Mouse (Mus musculus): ENCODE results near the gene Gm10358. TPM values are rescaled to one million over a fixed set of nuclear protein-coding genes. Genes with fewer than 3 reads are reported as not detected.
"Not testable (repeated sequence)": the region's sequence is repeated elsewhere in the genome, so short reads cannot be mapped to it uniquely, and the experiment has no call there.

Gene Gm10358
- 0.87 and 1.2 TPM in 2 replicates for polyA plus RNA-seq (2012; rRNA removed)

- Histone ChIP-seq H3K4me1 (ENCODE audit: control insufficient read depth, insufficient read depth, low read length) (no peaks in the 10 kb centered on the region), H3K36me3 (ENCODE audit: control insufficient read depth, insufficient read depth, low read length) (no peaks in the 10 kb centered on the region), H3K27me3 (replicated peaks; ENCODE audit: control insufficient read depth, insufficient read depth, low read length) (no peaks in the 10 kb centered on the region), H3K4me3 (ENCODE audit: insufficient read depth, low read depth, low read length) (no peak within 1 kb of the TSS), H3K27ac (ENCODE audit: insufficient read depth, low read depth, low read length) (no peak within 1 kb of the TSS)
- TF ChIP-seq CTCF (conservative IDR thresholded peaks at IDR 0.05; ENCODE audit: insufficient read depth, insufficient read length, low read depth, low read length) = no peak
- TF ChIP-seq POLR2A (IDR thresholded peaks at IDR 0.05; ENCODE audit: low read depth, low read length) = no peak
- 97% methylated on average over 5 of the region's 5 CpGs for WGBS
- DNase-seq = no peak
Observed at GRCm38 (mm10) chr8:75406489-75406888, at the start of gene Gm10358. Gm10358 (minus strand) TSS chr8:75406589.

GRCm38 (mm10) chr8:75448394-75448793 lies 42.0 kb upstream of the Gm10358 start, which contains the start of gene Iqcm:
Iqcm (plus strand) TSS chr8:75448694.
- TF ChIP-seq CTCF (conservative IDR thresholded peaks at IDR 0.05; ENCODE audit: insufficient read depth, insufficient read length, low read depth, low read length) = no peak
- TF ChIP-seq POLR2A (IDR thresholded peaks at IDR 0.05; ENCODE audit: low read depth, low read length) = no peak
- H3K4me1 ChIP-seq (ENCODE audit: control insufficient read depth, insufficient read depth, low read length) = no peaks in the 10 kb centered on the region
- H3K27me3 ChIP-seq (replicated peaks; ENCODE audit: control insufficient read depth, insufficient read depth, low read length) = no peaks in the 10 kb centered on the region
- no peak within 1 kb of the TSS for H3K27ac ChIP-seq (ENCODE audit: insufficient read depth, low read depth, low read length)
- 90% methylated on average over 7 of the region's 7 CpGs for WGBS
- DNase-seq = no peak
- H3K36me3 ChIP-seq (ENCODE audit: control insufficient read depth, insufficient read depth, low read length) = no peaks in the 10 kb centered on the region
- H3K4me3 ChIP-seq (ENCODE audit: insufficient read depth, low read depth, low read length) = no peak within 1 kb of the TSS

GRCm38 (mm10) chr8:75415696-75416095 lies 9.3 kb upstream of the Gm10358 start:
- H3K27ac ChIP-seq (ENCODE audit: insufficient read depth, low read depth, low read length); H3K36me3 ChIP-seq (ENCODE audit: control insufficient read depth, insufficient read depth, low read length); H3K27me3 ChIP-seq (replicated peaks; ENCODE audit: control insufficient read depth, insufficient read depth, low read length); H3K4me3 ChIP-seq (ENCODE audit: insufficient read depth, low read depth, low read length); DNase-seq; H3K4me1 ChIP-seq (ENCODE audit: control insufficient read depth, insufficient read depth, low read length): not testable (repeated sequence)
- WGBS = 87% methylated on average over 3 of the region's 3 CpGs

- no peak for TF ChIP-seq POLR2A (IDR thresholded peaks at IDR 0.05; ENCODE audit: low read depth, low read length)
- no peak for TF ChIP-seq CTCF (conservative IDR thresholded peaks at IDR 0.05; ENCODE audit: insufficient read depth, insufficient read length, low read depth, low read length)
- no peak for DNase-seq
- Histone ChIP-seq H3K36me3 (ENCODE audit: control insufficient read depth, insufficient read depth, low read length) (no peaks in the 10 kb centered on the region), H3K27ac (ENCODE audit: insufficient read depth, low read depth, low read length) (no peak overlapping the region), H3K4me1 (ENCODE audit: control insufficient read depth, insufficient read depth, low read length) (no peaks in the 10 kb centered on the region), H3K4me3 (ENCODE audit: insufficient read depth, low read depth, low read length) (no peak overlapping the region), H3K27me3 (replicated peaks; ENCODE audit: control insufficient read depth, insufficient read depth, low read length) (no peaks in the 10 kb centered on the region)
- 76% methylated on average over 4 of the region's 4 CpGs for WGBS
Observed at GRCm38 (mm10) chr8:75384770-75385290, 21.6 kb downstream of the Gm10358 start.

GRCm38 (mm10) chr8:75375530-75376123 lies 30.8 kb downstream of the Gm10358 start:
- no peaks in the 10 kb centered on the region for H3K36me3 ChIP-seq (ENCODE audit: control insufficient read depth, insufficient read depth, low read length)
- no peak for DNase-seq
- TF ChIP-seq POLR2A (IDR thresholded peaks at IDR 0.05; ENCODE audit: low read depth, low read length) = no peak
- no peak for TF ChIP-seq CTCF (conservative IDR thresholded peaks at IDR 0.05; ENCODE audit: insufficient read depth, insufficient read length, low read depth, low read length)
- H3K4me3 ChIP-seq (ENCODE audit: insufficient read depth, low read depth, low read length) = no peak overlapping the region
- H3K27me3 ChIP-seq (replicated peaks; ENCODE audit: control insufficient read depth, insufficient read depth, low read length) = no peaks in the 10 kb centered on the region
- WGBS = 77% methylated on average over 1 of the region's 1 CpGs
- no peak overlapping the region for H3K27ac ChIP-seq (ENCODE audit: insufficient read depth, low read depth, low read length)
- H3K4me1 ChIP-seq (ENCODE audit: control insufficient read depth, insufficient read depth, low read length) = no peaks in the 10 kb centered on the region

GRCm38 (mm10) chr8:75372006-75372405 lies 34.4 kb downstream of the Gm10358 start:
- Histone ChIP-seq H3K36me3 (ENCODE audit: control insufficient read depth, insufficient read depth, low read length) (no peaks in the 10 kb centered on the region), H3K27ac (ENCODE audit: insufficient read depth, low read depth, low read length) (no peak overlapping the region), H3K4me3 (ENCODE audit: insufficient read depth, low read depth, low read length) (no peak overlapping the region), H3K27me3 (replicated peaks; ENCODE audit: control insufficient read depth, insufficient read depth, low read length) (no peaks in the 10 kb centered on the region), H3K4me1 (ENCODE audit: control insufficient read depth, insufficient read depth, low read length) (no peaks in the 10 kb centered on the region)
- peak; percentile 79 for DNase-seq
- 76% methylated on average over 2 of the region's 2 CpGs for WGBS
- TF ChIP-seq CTCF (conservative IDR thresholded peaks at IDR 0.05; ENCODE audit: insufficient read depth, insufficient read length, low read depth, low read length) (no peak), POLR2A (IDR thresholded peaks at IDR 0.05; ENCODE audit: low read depth, low read length) (no peak)

Other genes starting within 250 kb of the Gm10358 start
- 3.7 and 4.0 TPM in 2 replicates for gene Rasd2, start 192.6 kb downstream of the Gm10358 start, polyA plus RNA-seq (2012; rRNA removed)
- not detected in 2 replicates for gene Iqcm, start 42.1 kb upstream of the Gm10358 start, polyA plus RNA-seq (2012; rRNA removed)